Mouse (Mus musculus) heart, postnatal 0 days (tissue): ENCODE measurements around the gene Dnajc13. TPM values are rescaled to one million over a fixed set of nuclear protein-coding genes. Genes with fewer than 3 reads are reported as not detected.

Source experiments
- ATAC-seq: fragments of 200-750 bp; cut with Nextera tagmentation; 2 replicates; pipeline ENCODE4 v1.8.0; 2017; ENCODE audit warnings: low read depth, moderate number of reproducible peaks, moderate library complexity; ENCODE audit not compliant: insufficient read depth
- DNase-seq: peaks from one replicate; pipeline ENCODE4 v3.0.0-alpha.2; 2016; ENCODE audit warnings: low spot score
- H3K27ac ChIP-seq: fragments of 300-500 bp; sonication (generic); 2 replicates; pipeline ENCODE4 v1.5.1; 2014; ENCODE audit warnings: low read depth, mild to moderate bottlenecking
- H3K27me3 ChIP-seq: fragments of 300-500 bp; sonication (generic); 2 replicates; pipeline ENCODE4 v1.6.1; 2014; ENCODE audit warnings: low read length, mixed read lengths; ENCODE audit not compliant: control insufficient read depth, insufficient read depth
- H3K36me3 ChIP-seq: fragments of 300-500 bp; sonication (generic); replicated peaks from 2 replicates; pipeline ENCODE4 v1.6.1; 2014; ENCODE audit warnings: low read length, mixed read lengths; ENCODE audit not compliant: control insufficient read depth, insufficient read depth
- H3K4me1 ChIP-seq: fragments of 300-500 bp; sonication (generic); 2 replicates; pipeline ENCODE4 v1.6.1; 2014; ENCODE audit warnings: antibody characterized with exemption; ENCODE audit not compliant: control insufficient read depth, insufficient read depth
- H3K4me2 ChIP-seq: fragments of 300-500 bp; sonication (generic); 2 replicates; pipeline ENCODE4 v1.6.1; 2014; ENCODE audit warnings: low read depth, mild to moderate bottlenecking, low read length, moderate library complexity
- H3K4me3 ChIP-seq: fragments of 300-500 bp; sonication (generic); 2 replicates; pipeline ENCODE4 v1.5.1; 2014; ENCODE audit warnings: low read depth, low read length
- H3K9ac ChIP-seq: fragments of 300-500 bp; sonication (generic); replicated peaks from 2 replicates; pipeline ENCODE4 v1.6.1; 2014; ENCODE audit warnings: low read depth, low read length, mixed read lengths
- H3K9me3 ChIP-seq: fragments of 300-500 bp; sonication (generic); replicated peaks from 2 replicates; pipeline ENCODE4 v1.6.1; 2016; ENCODE audit warnings: low read length; ENCODE audit not compliant: control insufficient read depth
- CTCF ChIP-seq: IDR thresholded peaks from 2 replicates; pipeline ENCODE4 v1.5.1; 2016; ENCODE audit warnings: antibody characterized with exemption, control low read depth, low read depth
- EP300 ChIP-seq: IDR thresholded peaks from 2 replicates; pipeline ENCODE4 v1.6.1; 2016; ENCODE audit warnings: antibody characterized with exemption, low read depth
- WGBS: fragments of 180-500 bp; shearing (Covaris S2); extraction: QIAGEN DNeasy Blood & Tissue Kit; methylation state at CpG from one replicate; pipeline ENCODE4 v1.1.7; 2014; 5-methylcytosine and 5-hydroxymethylcytosine counted together
- polyA plus RNA-seq: library from polyadenylated mRNA; unstranded; fragments of >200 nt; fragmentation: Nextera tagmentation; extraction: Ambion mirVana; gene quantifications from 2 replicates; pipeline ENCODE4 v1.2.1, GENCODE M21; 2015
- total RNA-seq: library from RNA; depleted of rRNA; stranded (reverse); fragments of >200 nt; gene quantifications from 2 replicates; pipeline ENCODE4 v1.2.3, GENCODE M21; 2014; ENCODE audit warnings: low replicate concordance

The Dnajc13 gene
- total and polyA plus RNA-seq, 2 experiments from 2014 or later, result 7.5 to 40.2 TPM

DNA sequence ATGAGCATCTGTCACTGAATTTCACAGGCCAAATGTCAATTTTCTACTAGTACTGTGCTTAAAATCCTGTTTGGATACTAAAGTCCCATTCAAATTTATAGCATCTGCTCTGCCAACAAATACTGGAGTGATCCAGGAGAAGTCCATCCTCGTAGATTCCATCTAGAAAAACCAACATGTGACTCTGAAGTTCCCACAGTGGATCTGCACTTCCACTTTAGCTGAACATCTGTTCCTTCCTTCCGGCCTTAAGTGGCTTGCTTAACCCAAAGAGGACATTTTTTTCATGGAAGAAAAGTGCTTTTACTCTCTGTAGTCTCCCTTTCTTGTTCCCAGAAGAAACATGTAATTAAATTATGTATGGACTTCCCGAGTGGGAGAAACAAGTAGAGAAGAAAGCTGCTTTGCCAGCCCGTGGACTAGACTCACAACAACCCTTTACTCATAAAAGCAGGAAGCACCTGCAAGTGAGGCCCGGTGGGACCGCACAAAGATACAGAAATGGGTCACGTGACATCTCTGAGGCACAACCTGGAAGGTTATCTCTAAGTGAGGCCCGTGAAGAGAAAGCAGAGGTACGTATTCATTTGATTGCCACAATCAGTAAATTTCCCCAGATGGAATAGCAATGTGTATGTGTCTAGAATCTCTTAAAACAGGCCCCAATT is 18.8 kb downstream of the Dnajc13 start:
- WGBS, result 70% methylated on average over 9 of the region's 9 CpGs
- no peak overlapping the region for H3K4me2 ChIP-seq
- H3K9ac ChIP-seq, result no peak overlapping the region
- no peaks in the 10 kb centered on the region for H3K9me3 ChIP-seq
- H3K27ac ChIP-seq, result peak overlapping the region; percentile 23; the same call in 1 of the 2 replicates
- H3K4me3 ChIP-seq, result no peak overlapping the region
- DNase-seq (no peak), ATAC-seq (no peak)
- no peaks in the 10 kb centered on the region for H3K27me3 ChIP-seq
- H3K4me1 ChIP-seq, result no peaks in the 10 kb centered on the region
- TF ChIP-seq CTCF, result no peak
- TF ChIP-seq EP300, result no peak
- peaks cover 11% of the 10 kb centered on the region; the same call in 1 of the 2 replicates for H3K36me3 ChIP-seq

DNA sequence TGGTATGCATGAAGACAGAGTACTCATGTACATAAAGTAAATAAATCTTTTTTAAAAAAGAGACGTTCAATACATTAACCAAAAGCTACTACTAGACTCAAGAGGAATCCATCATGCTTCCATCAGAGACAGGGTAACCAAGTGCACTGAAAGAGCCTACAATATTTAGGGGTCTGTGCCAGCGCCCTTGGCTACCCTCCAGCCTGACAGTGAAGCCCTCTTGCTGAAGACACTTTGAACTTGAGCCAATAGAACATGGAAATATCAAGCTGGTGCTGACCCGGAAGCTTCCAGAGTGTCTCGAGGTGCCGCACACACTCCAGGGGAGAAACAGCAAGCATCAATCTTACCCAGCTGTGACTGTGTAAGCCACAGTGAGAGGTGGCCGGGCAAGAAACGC is 22.6 kb downstream of the Dnajc13 start:
- Histone ChIP-seq H3K9me3 (no peaks in the 10 kb centered on the region), H3K9ac (no peak overlapping the region), H3K27me3 (no peaks in the 10 kb centered on the region), H3K4me1 (peaks cover 6% of the 10 kb centered on the region; the same call in 1 of the 2 replicates), H3K36me3 (peaks cover 27% of the 10 kb centered on the region), H3K4me3 (no peak overlapping the region), H3K4me2 (no peak overlapping the region), H3K27ac (no peak overlapping the region)
- no peak for ATAC-seq
- TF ChIP-seq EP300 (no peak), CTCF (no peak)
- no peak for DNase-seq
- 71% methylated on average over 7 of the region's 7 CpGs for WGBS

DNA sequence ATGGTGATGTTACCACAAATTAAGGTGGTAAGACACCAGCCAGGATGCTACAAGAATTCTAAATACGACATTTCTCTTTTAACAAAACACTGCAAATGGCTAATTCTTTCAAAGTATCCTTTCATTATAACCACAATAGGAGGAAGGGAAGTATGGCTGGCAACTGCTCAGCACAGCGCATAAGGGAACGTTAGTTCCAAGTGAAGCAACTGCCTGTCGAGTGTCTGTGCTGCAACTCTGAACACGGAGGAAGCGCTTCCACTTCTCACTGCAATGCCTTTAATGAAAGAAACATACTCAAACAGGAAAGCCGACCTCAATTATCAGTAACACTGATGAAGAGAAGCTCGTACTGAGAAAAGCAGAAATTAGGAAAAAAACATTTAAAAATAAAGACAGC is 23.7 kb downstream of the Dnajc13 start:
- Histone ChIP-seq H3K9ac (no peak overlapping the region), H3K9me3 (no peaks in the 10 kb centered on the region), H3K4me1 (peaks cover 9% of the 10 kb centered on the region; the same call in 1 of the 2 replicates), H3K27me3 (no peaks in the 10 kb centered on the region), H3K27ac (no peak overlapping the region), H3K36me3 (peaks cover 31% of the 10 kb centered on the region), H3K4me2 (no peak overlapping the region), H3K4me3 (no peak overlapping the region)
- TF ChIP-seq CTCF, result no peak
- no peak for TF ChIP-seq EP300
- DNase-seq (no peak), ATAC-seq (no peak)
- 83% methylated on average over 8 of the region's 8 CpGs for WGBS

DNA sequence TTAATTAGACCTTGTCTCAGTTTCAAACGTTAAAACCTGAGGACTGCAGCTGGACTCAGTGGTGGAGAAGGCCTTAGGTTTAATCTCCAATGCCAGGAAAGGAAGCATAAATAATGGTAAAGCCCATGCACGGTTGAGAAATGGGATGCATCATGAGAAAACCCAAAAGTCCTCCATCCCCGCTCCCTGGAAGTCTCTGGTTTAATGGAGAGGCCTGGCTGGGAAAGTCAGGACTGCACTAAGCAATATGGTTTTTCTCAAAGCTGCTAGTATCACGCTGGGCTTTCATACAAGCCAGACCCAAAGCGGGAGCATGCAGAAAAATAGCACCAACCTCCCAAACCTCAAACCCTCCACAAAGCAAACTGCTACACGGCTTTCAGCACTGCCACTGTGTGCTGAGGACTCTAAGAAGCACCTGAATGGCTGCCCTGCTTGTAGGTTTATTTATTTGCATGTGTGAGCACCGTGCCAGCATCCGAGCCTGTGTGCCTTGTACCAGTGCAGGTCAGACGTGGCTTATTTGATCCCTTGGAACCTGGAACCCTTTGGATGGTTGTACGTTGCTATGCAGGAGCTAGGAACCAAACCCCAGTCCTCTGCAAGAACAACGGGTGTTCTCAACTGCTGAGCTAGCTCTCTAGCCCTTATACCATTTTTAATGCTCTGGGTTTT is 26.3 kb downstream of the Dnajc13 start:
- H3K27me3 ChIP-seq, result no peaks in the 10 kb centered on the region
- H3K9ac ChIP-seq, result no peak overlapping the region
- ATAC-seq (no peak), DNase-seq (no peak)
- H3K4me2 ChIP-seq, result no peak overlapping the region
- H3K4me3 ChIP-seq, result no peak overlapping the region
- H3K27ac ChIP-seq, result no peak overlapping the region
- TF ChIP-seq EP300 (no peak), CTCF (no peak)
- WGBS, result 86% methylated on average over 11 of the region's 11 CpGs
- H3K36me3 ChIP-seq, result peaks cover 49% of the 10 kb centered on the region
- H3K4me1 ChIP-seq, result peaks cover 9% of the 10 kb centered on the region; the same call in 1 of the 2 replicates
- no peaks in the 10 kb centered on the region for H3K9me3 ChIP-seq

DNA sequence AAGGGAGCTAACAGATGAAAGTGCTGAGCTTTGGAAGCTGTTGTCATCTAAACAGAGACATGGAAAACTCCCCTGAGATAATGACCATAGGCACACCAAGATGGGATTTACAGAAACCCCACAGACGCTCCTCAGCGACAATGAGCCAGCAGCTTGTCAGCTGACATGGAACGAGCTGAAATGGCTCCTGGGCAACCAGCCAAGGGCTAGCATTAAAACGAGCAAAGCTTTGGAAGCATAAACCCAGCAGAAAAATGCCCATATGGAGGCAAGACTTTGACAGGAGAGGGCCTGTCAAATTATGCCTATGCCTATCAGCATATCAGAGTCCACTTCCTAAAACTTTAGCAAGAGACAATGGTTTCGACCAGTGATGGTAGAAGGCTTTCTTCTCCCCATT is 27.0 kb downstream of the Dnajc13 start:
- Histone ChIP-seq H3K9me3 (no peaks in the 10 kb centered on the region), H3K27me3 (no peaks in the 10 kb centered on the region), H3K4me3 (no peak overlapping the region), H3K9ac (no peak overlapping the region), H3K4me2 (no peak overlapping the region), H3K4me1 (peaks cover 9% of the 10 kb centered on the region; the same call in 1 of the 2 replicates), H3K36me3 (peaks cover 54% of the 10 kb centered on the region), H3K27ac (peak overlapping the region; percentile 43; the same call in 1 of the 2 replicates)
- TF ChIP-seq EP300, result no peak
- TF ChIP-seq CTCF, result no peak
- DNase-seq (peak; percentile 48), ATAC-seq (no peak; the same call in 1 of the 2 replicates)
- 32% methylated on average over 5 of the region's 5 CpGs for WGBS
